Mouse (Mus musculus) heart, adult 2 months (tissue): ENCODE data around the gene Mapk6. TPM values are rescaled to one million over a fixed set of nuclear protein-coding genes. Genes with fewer than 3 reads are reported as not detected.
A peak's percentile ranks its signal among the peaks of the same experiment; 100 is the strongest.

ENCODE experiments used
- DNase-seq, 2 experiments: peaks; one replicate each; pipeline ENCODE4 v3.0.0; 2021
- H3K27ac ChIP-seq: fragments of 200-600 bp; 2 replicates; pipeline ENCODE4 v1.8.1; 2022
- H3K27me3 ChIP-seq: fragments of 200-500 bp; 2 replicates; pipeline ENCODE4 v1.6.1; 2012; ENCODE audit warnings: mild to moderate bottlenecking, low read length, inconsistent platforms, mixed read lengths; ENCODE audit not compliant: control insufficient read depth, insufficient read depth
- H3K36me3 ChIP-seq: fragments of 200-500 bp; 2 replicates; pipeline ENCODE4 v1.6.1; 2012; ENCODE audit warnings: low read length, inconsistent platforms; ENCODE audit not compliant: control insufficient read depth, insufficient read depth
- H3K4me1 ChIP-seq: fragments of 200-500 bp; 2 replicates; pipeline ENCODE4 v1.6.1; 2011; ENCODE audit warnings: low read length; ENCODE audit not compliant: control insufficient read depth, insufficient read depth
- H3K4me3 ChIP-seq: fragments of 200-600 bp; 2 replicates; pipeline ENCODE4 v1.8.1; 2022
- H3K79me2 ChIP-seq: fragments of 200-500 bp; replicated peaks from 2 replicates; pipeline ENCODE4 v1.6.1; 2012; ENCODE audit warnings: mild to moderate bottlenecking, inconsistent platforms, low read length, moderate library complexity, mixed read lengths; ENCODE audit not compliant: control insufficient read depth, insufficient read depth
- H3K9ac ChIP-seq: fragments of 200-500 bp; 2 replicates; pipeline ENCODE4 v1.6.1; 2012; ENCODE audit warnings: low read depth, mild to moderate bottlenecking, control low read depth, inconsistent platforms, low read length, mixed read lengths
- CTCF ChIP-seq: fragments of 200-600 bp; IDR thresholded peaks from 2 replicates; pipeline ENCODE4 v1.8.1; 2022; ENCODE audit warnings: antibody characterized with exemption, mild to moderate bottlenecking, moderate library complexity
- EP300 ChIP-seq: fragments of 200-500 bp; IDR thresholded peaks from 2 replicates; pipeline ENCODE4 v1.6.1; 2011; ENCODE audit warnings: low read depth, low read length, control low read depth; ENCODE audit not compliant: insufficient read depth
- POLR2A ChIP-seq: fragments of 200-500 bp; IDR thresholded peaks from 2 replicates; pipeline ENCODE4 v1.6.1; 2011; ENCODE audit warnings: mild to moderate bottlenecking, low read depth, low read length, control low read depth; ENCODE audit not compliant: insufficient read depth
- WGBS: fragments of 180-500 bp; shearing (Covaris S2); methylation state at CpG from one replicate; pipeline ENCODE4 v1.1.7; 2018; 5-methylcytosine and 5-hydroxymethylcytosine counted together
- intact Hi-C: fragments of 180-260 bp; cut with DNase I; formaldehyde crosslinking; loops from one replicate; pipeline ENCODE4 v1.15.1; 2025
- polyA plus RNA-seq: library from polyadenylated mRNA; depleted of rRNA; stranded (reverse); fragments of >200 nt; gene quantifications from 2 replicates; pipeline ENCODE4 v1.2.3, GENCODE M21; 2012
- total RNA-seq, 2 experiments: library from RNA; stranded (reverse); gene quantifications; 2 replicates each; pipeline ENCODE4 v1.2.3; 2021

Gene Mapk6
- total and polyA plus RNA-seq, 3 experiments, result 11.2 to 26.8 (median 25.6) TPM

DNA sequence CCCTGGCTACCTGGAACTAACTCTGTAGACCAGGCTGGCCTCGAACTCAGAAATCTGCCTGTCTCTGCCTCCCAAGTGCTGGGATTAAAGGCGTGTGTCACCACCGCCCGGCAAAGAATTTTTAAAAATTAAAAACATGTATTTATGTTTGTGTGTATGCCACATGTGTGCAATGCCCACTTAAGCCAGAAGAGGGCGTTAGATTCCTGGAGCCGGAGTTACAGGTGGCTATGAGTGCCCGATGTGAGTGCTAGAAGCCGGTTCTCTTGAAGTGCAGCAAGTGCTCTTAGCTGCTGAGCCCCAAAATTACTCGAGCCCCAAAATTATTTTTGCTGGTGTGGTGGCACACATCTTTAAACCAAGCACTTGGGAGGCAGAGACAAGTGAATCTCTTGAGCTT lies 26.0 kb downstream of the Mapk6 start:
- Histone ChIP-seq H3K9ac (no peak overlapping the region), H3K4me1 (no peaks in the 10 kb centered on the region), H3K27me3 (no peaks in the 10 kb centered on the region), H3K27ac (no peak overlapping the region), H3K4me3 (no peak overlapping the region), H3K79me2 (no peaks in the 10 kb centered on the region), H3K36me3 (no peaks in the 10 kb centered on the region)
- peak; percentile 48 for TF ChIP-seq CTCF
- no peak for TF ChIP-seq POLR2A
- TF ChIP-seq EP300, result no peak
- DNase-seq, result no peak
- intact Hi-C loops, result no loop called here
- 84% methylated on average over 9 of the region's 9 CpGs for WGBS

DNA sequence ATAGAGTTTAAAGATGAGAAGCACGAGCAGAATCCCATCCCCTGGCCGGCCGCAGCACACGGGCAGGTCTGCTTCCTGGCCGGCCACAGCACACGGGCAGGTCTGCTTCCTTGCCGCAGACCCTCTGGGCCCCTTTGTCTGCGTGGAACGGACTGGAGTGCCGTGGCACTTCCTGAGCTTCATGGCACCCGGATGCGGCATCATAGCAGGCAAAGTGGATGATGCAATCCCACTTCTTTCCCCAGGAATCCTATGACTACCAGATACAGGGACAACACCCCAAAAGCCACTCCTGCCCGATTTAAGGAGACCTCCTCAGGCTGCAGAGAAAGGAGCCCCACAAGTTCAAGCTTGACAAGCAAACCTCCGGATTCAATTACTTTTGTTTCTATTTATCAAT lies 27.0 kb downstream of the Mapk6 start:
- no peak overlapping the region for H3K27ac ChIP-seq
- H3K9ac ChIP-seq, result no peak overlapping the region
- H3K79me2 ChIP-seq, result no peaks in the 10 kb centered on the region
- H3K36me3 ChIP-seq, result no peaks in the 10 kb centered on the region
- intact Hi-C loops, result no loop called here
- no peak for TF ChIP-seq CTCF
- no peak for TF ChIP-seq POLR2A
- TF ChIP-seq EP300, result no peak
- DNase-seq, result no peak
- 85% methylated on average over 14 of the region's 14 CpGs for WGBS
- H3K27me3 ChIP-seq, result no peaks in the 10 kb centered on the region
- H3K4me3 ChIP-seq, result no peak overlapping the region
- no peaks in the 10 kb centered on the region for H3K4me1 ChIP-seq

DNA sequence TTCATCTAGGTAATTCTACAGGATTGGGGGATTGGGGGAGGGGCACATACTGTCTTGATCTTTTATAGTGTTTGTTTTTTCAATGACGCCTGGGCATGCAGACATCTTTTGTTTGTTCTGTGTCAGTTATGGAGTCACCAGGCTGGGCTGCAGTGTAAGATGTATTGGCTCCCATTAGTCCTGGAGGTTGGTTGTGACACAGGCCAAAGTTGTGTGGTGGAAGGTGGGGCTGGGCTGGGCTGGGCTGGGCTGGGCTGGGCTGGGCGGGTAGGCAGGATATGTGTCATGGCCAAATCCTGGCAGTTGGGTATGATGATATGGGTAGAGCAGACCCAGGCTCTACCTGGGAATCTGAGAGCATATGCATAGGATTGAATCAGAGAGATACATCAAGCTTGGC lies 31.0 kb downstream of the Mapk6 start:
- TF ChIP-seq CTCF (no peak), EP300 (no peak), POLR2A (no peak)
- no peak overlapping the region for H3K9ac ChIP-seq
- no peak overlapping the region for H3K27ac ChIP-seq
- 79% methylated on average over 2 of the region's 2 CpGs for WGBS
- no peaks in the 10 kb centered on the region for H3K4me1 ChIP-seq
- intact Hi-C loops, result no loop called here
- no peak for DNase-seq
- no peak overlapping the region for H3K4me3 ChIP-seq
- no peaks in the 10 kb centered on the region for H3K36me3 ChIP-seq
- H3K79me2 ChIP-seq, result no peaks in the 10 kb centered on the region
- H3K27me3 ChIP-seq, result no peaks in the 10 kb centered on the region

- no peaks in the 10 kb centered on the region for H3K27me3 ChIP-seq
- H3K4me1 ChIP-seq, result no peaks in the 10 kb centered on the region
- intact Hi-C loops, result no loop called here
- no peak overlapping the region for H3K9ac ChIP-seq
- no peak for DNase-seq
- no peaks in the 10 kb centered on the region for H3K36me3 ChIP-seq
- no peaks in the 10 kb centered on the region for H3K79me2 ChIP-seq
- no peak overlapping the region for H3K4me3 ChIP-seq
- WGBS, result 64% methylated on average over 1 of the region's 1 CpGs
- TF ChIP-seq EP300 (no peak), POLR2A (no peak), CTCF (no peak)
- no peak overlapping the region for H3K27ac ChIP-seq
Observed at GRCm38 (mm10) chr9:75376428-75376827, 33.4 kb downstream of the Mapk6 start.

DNA sequence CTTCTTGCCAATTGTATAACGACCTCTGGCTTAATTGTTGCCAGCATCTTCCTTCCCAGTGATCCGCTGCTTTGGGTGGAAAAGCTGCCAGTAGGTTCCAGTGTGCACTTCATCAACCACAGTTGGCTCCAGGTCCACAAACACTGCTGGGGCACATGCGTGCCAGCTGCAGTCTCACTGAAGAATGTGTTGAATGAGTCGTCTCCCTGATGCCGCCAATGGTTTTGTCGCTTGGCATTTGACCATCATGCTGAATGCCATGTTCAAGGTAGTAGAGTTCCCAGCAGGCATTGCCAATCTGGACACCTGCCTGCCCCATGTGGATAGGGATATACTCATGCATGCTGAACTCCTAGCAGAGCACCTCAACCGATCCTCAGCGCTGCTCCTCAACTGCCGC lies 34.2 kb downstream of the Mapk6 start:
- Histone ChIP-seq H3K27ac (no peak overlapping the region), H3K4me1 (no peaks in the 10 kb centered on the region), H3K4me3 (no peak overlapping the region), H3K36me3 (no peaks in the 10 kb centered on the region), H3K79me2 (no peaks in the 10 kb centered on the region), H3K27me3 (no peaks in the 10 kb centered on the region), H3K9ac (no peak overlapping the region)
- intact Hi-C loops, result no loop called here
- no peak for DNase-seq
- TF ChIP-seq POLR2A (no peak), EP300 (no peak), CTCF (no peak)
- WGBS, result 75% methylated on average over 9 of the region's 9 CpGs

GRCm38 (mm10) chr9:75368779-75369178 lies 41.0 kb downstream of the Mapk6 start:
- no peak overlapping the region for H3K27ac ChIP-seq
- H3K4me3 ChIP-seq, result no peak overlapping the region
- no peaks in the 10 kb centered on the region for H3K79me2 ChIP-seq
- 64% methylated on average over 3 of the region's 3 CpGs for WGBS
- no peaks in the 10 kb centered on the region for H3K4me1 ChIP-seq
- intact Hi-C loops, result no loop called here
- H3K9ac ChIP-seq, result no peak overlapping the region
- H3K36me3 ChIP-seq, result no peaks in the 10 kb centered on the region
- H3K27me3 ChIP-seq, result no peaks in the 10 kb centered on the region
- DNase-seq, result no peak
- TF ChIP-seq CTCF (no peak), EP300 (no peak), POLR2A (no peak)
